Mouse (Mus musculus): ENCODE measurements at regions not wholly inside any gene's neighbourhood (a gene's known extent, or its start where the extent isn't known, plus 50 kb on each side); places are given as distances from the start of the nearest gene placed in this dataset.

GRCm38 (mm10) chr12:79885286-79885685 is 227.5 kb downstream of the Zfp36l1 start:
- no peak for DNase-seq (ENCODE audit: low read depth, low spot score)

GRCm38 (mm10) chr12:79883651-79884050 is 229.2 kb downstream of the Zfp36l1 start:
- DNase-seq (ENCODE audit: low read depth, low spot score) = no peak

GRCm38 (mm10) chr12:79880751-79881261 is 232.0 kb downstream of the Zfp36l1 start:
- no peak for DNase-seq (ENCODE audit: low read depth, low spot score)

GRCm38 (mm10) chr12:79880346-79880745 is 232.5 kb downstream of the Zfp36l1 start:
- no peak for DNase-seq (ENCODE audit: low read depth, low spot score)

- DNase-seq (ENCODE audit: low read depth, low spot score) = peak; percentile 63
Observed at GRCm38 (mm10) chr12:79879918-79880273, 232.9 kb downstream of the Zfp36l1 start.

GRCm38 (mm10) chr12:79879093-79879917 is 233.5 kb downstream of the Zfp36l1 start:
- DNase-seq (ENCODE audit: low read depth, low spot score) = peak; percentile 78

GRCm38 (mm10) chr12:79878766-79879092 is 234.1 kb downstream of the Zfp36l1 start:
- no peak for DNase-seq (ENCODE audit: low read depth, low spot score)

GRCm38 (mm10) chr12:79878163-79878562 is 234.7 kb downstream of the Zfp36l1 start:
- no peak for DNase-seq (ENCODE audit: low read depth, low spot score)

GRCm38 (mm10) chr12:79874333-79874732 is 238.5 kb downstream of the Zfp36l1 start:
- no peak for DNase-seq (ENCODE audit: low read depth, low spot score)

- no peak for DNase-seq (ENCODE audit: low read depth, low spot score)
Observed at GRCm38 (mm10) chr12:79865179-79865552, 247.6 kb downstream of the Zfp36l1 start.

- DNase-seq (ENCODE audit: low read depth, low spot score) = peak; percentile 80
Observed at GRCm38 (mm10) chr12:79864346-79865178, 248.3 kb downstream of the Zfp36l1 start.

Measured in brain, adult 2 months (tissue).